Comparison of ENCODE assay signal across 8 mouse cellular contexts in the genomic region with DNA sequence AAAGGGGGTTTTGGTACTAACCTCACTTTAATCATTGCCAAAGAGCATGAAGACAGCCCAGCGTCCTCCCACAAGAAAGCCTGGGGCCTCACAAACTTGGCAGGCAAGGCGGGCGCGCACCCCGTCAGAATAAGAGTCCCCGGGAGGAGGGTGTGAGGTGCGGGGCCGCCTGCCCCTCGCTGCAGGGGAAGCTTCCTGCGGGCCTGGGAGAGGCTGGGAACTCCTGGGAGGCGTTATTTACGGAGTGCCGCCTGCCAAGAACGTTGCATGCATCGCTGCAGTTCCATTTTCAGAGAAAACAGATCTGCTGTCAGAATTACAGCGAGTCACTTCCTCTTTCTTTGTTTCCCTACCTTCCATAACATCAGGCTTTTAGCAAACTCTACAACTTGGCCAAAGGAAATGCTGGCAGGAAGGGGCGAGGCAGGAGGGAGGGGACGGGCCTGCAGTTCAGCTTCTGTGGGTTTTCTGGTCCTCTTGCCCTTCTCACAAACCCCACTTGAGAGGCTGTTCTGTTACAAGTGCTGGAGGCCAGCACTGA.
DNase-seq lines count a peak whose midpoint lies in the region; ATAC-seq lines count a peak whose summit lies in the region.

No protein-coding gene starts in this region.

- H3K4me1 ChIP-seq in intestine, embryonic 16.5 days (ENCODE audit: control insufficient read depth, insufficient read depth, low read length), result peaks cover 73% of the 10 kb centered on the region
- peaks cover 91% of the 10 kb centered on the region for H3K4me1 ChIP-seq in midbrain, embryonic 10.5 days

- DNase-seq in adrenal gland, postnatal 10 days, result peak; percentile 96
- DNase-seq in embryo, embryonic 9.5 days (ENCODE audit: extremely low spot score), result peak; percentile 93
- DNase-seq in gastrocnemius, postnatal 4 days (ENCODE audit: low spot score in 2 of 2), result peak; percentile 90 to 96
- DNase-seq in left cerebral cortex, postnatal 36 days (ENCODE audit: low spot score in 2 of 2), result peak; percentile 93 to 94
- DNase-seq in midbrain, embryonic 10.5 days (ENCODE audit: low spot score), result peak; percentile 92
- DNase-seq in right cerebral cortex, postnatal 4 days, result peak; percentile 88
- peak; percentile 91 for DNase-seq in yolk sac, embryonic 10.5 days (ENCODE audit: low spot score)

- H3K9ac ChIP-seq in intestine, embryonic 16.5 days (ENCODE audit: low read depth, low read length), result peak overlapping the region; percentile 81

- H3K27me3 ChIP-seq in intestine, embryonic 16.5 days (replicated peaks; ENCODE audit: control insufficient read depth, insufficient read depth, low read length), result no peaks in the 10 kb centered on the region
- H3K27me3 ChIP-seq in midbrain, embryonic 10.5 days (ENCODE audit: low read depth, poor library complexity, severe bottlenecking), result no peaks in the 10 kb centered on the region

- H3K36me3 ChIP-seq in intestine, embryonic 16.5 days (ENCODE audit: control insufficient read depth, insufficient read depth, low read length), result peaks cover 2% of the 10 kb centered on the region; the same call in 1 of the 2 replicates
- peaks cover 19% of the 10 kb centered on the region for H3K36me3 ChIP-seq in midbrain, embryonic 10.5 days

- peak overlapping the region; percentile 56 for H3K4me3 ChIP-seq in intestine, embryonic 16.5 days (ENCODE audit: low read length)
- H3K4me3 ChIP-seq in midbrain, embryonic 10.5 days, result peak overlapping the region; percentile 63

- intact Hi-C loops in left cerebral cortex, postnatal 36 days (cut with DNase I), result loop anchor here (5.0 kb wide), 1 partner anchor 42 kb away; no protein-coding TSS in a partner anchor

- no peaks in the 10 kb centered on the region for H3K9me3 ChIP-seq in intestine, embryonic 16.5 days (ENCODE audit: control insufficient read depth, low read length)
- no peaks in the 10 kb centered on the region for H3K9me3 ChIP-seq in midbrain, embryonic 10.5 days (replicated peaks)

- ATAC-seq in intestine, embryonic 16.5 days, result peak; percentile 89

- peak overlapping the region; percentile 96 for H3K27ac ChIP-seq in intestine, embryonic 16.5 days (ENCODE audit: low read length)
- H3K27ac ChIP-seq in midbrain, embryonic 10.5 days (replicated peaks), result peak overlapping the region; percentile 96

- 2% methylated on average over 18 of the region's 18 CpGs for WGBS in intestine, embryonic 16.5 days
- 0% methylated on average over 18 of the region's 18 CpGs for WGBS in midbrain, embryonic 10.5 days

- H3K4me2 ChIP-seq in intestine, embryonic 16.5 days (ENCODE audit: low read depth, low read length), result peak overlapping the region; percentile 90

Comparison
In these comparisons a context has a peak if more than half of its experiments do, and no peak if none do; other contexts are left out.
1. Peak in every context shown above with its lines: DNase-seq, ATAC-seq, H3K4me3 ChIP-seq and H3K27ac ChIP-seq.